Mouse (Mus musculus): ENCODE measurements at regions not wholly inside any gene's neighbourhood (a gene's known extent, or its start where the extent isn't known, plus 50 kb on each side); places are given as distances from the start of the nearest gene placed in this dataset.

DNA sequence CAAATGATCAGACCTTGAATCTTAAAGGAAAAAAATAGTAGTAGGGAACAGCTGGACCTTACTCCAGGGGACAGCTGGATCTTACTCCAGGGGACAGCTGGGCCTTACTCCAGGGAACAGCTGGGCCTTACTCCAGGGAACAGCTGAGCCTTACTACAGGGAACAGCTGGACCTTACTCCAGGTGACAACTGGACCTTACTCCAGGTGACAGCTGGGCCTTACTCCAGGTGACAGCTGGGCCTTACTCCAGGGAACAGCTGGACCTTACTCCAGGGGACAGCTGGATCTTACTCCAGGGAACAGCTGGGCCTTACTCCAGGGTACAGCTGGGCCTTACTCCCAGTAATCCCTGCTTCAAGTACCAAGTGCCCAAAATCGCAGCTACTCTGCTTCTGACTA lies 178.3 kb upstream of the Zfp637 start:
- no peak overlapping the region for H3K9ac ChIP-seq
- WGBS (ENCODE audit: insufficient replicate concordance) = 38% methylated on average over 1 of the region's 1 CpGs
- H3K27me3 ChIP-seq (replicated peaks) = no peaks in the 10 kb centered on the region
- no peak overlapping the region for H3K27ac ChIP-seq
- H3K9me3 ChIP-seq (replicated peaks) = no peaks in the 10 kb centered on the region
- no peak for ATAC-seq
- H3K4me2 ChIP-seq = no peak overlapping the region
- no peak overlapping the region for H3K4me3 ChIP-seq
- H3K4me1 ChIP-seq = no peaks in the 10 kb centered on the region
- no peaks in the 10 kb centered on the region for H3K36me3 ChIP-seq

- Histone ChIP-seq H3K4me2 (no peak overlapping the region), H3K9ac (no peak overlapping the region), H3K4me1 (no peaks in the 10 kb centered on the region), H3K36me3 (no peaks in the 10 kb centered on the region), H3K27ac (no peak overlapping the region), H3K27me3 (replicated peaks) (no peaks in the 10 kb centered on the region), H3K4me3 (no peak overlapping the region), H3K9me3 (replicated peaks) (no peaks in the 10 kb centered on the region)
- 49% methylated on average over 3 of the region's 3 CpGs for WGBS (ENCODE audit: insufficient replicate concordance)
- no peak for ATAC-seq
Measured at GRCm38 (mm10) chr6:117670337-117670736, 170.6 kb upstream of the Zfp637 start.

DNA sequence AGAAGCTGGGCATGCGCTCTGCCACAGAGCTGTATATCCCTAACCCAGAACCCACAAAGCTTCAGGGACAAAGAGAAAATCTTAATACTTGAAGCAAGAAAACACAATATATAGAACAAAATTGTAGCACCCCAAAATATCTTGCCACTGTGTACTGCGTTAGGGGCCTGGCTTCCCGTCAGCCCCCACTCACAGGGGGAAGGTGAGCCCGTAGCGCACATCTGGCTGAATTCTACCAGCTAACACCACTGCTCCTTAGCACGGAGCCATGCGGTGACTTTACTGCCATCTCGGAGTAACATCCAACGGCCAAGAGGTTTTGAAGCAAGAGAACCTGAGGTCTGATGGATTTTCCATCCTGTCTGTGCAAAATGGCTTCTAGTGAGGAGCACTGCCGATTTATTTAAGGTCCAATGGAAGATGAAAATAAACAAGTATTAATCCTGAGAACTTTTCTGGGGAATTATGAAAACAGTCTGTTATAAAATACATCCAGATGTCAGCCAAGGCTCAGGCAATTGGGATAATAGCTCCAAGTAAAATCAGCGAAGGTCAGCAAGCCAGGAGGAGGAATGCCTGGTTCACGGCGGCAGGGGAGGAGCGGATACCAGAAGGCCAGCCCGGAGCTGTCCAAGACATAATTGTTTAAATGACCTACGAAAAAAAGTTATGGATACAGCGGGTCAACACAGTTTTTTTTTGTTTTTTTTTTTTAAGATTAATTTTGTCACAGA lies 170.0 kb upstream of the Zfp637 start:
- Histone ChIP-seq H3K4me3 (no peak overlapping the region), H3K27ac (no peak overlapping the region), H3K9me3 (replicated peaks) (no peaks in the 10 kb centered on the region), H3K4me1 (no peaks in the 10 kb centered on the region), H3K27me3 (replicated peaks) (no peaks in the 10 kb centered on the region), H3K9ac (no peak overlapping the region), H3K4me2 (no peak overlapping the region), H3K36me3 (no peaks in the 10 kb centered on the region)
- ATAC-seq = no peak
- WGBS (ENCODE audit: insufficient replicate concordance) = 73% methylated on average over 17 of the region's 17 CpGs

GRCm38 (mm10) chr6:117675059-117675800 lies 165.8 kb upstream of the Zfp637 start:
- H3K4me2 ChIP-seq = no peak overlapping the region
- ATAC-seq = no peak
- H3K27me3 ChIP-seq (replicated peaks) = no peaks in the 10 kb centered on the region
- no peaks in the 10 kb centered on the region; the same call in 1 of the 2 replicates for H3K4me1 ChIP-seq
- no peaks in the 10 kb centered on the region for H3K36me3 ChIP-seq
- H3K27ac ChIP-seq = no peak overlapping the region
- H3K9ac ChIP-seq = no peak overlapping the region
- no peak overlapping the region for H3K4me3 ChIP-seq
- 36% methylated on average over 15 of the region's 15 CpGs for WGBS (ENCODE audit: insufficient replicate concordance)
- no peaks in the 10 kb centered on the region for H3K9me3 ChIP-seq (replicated peaks)

DNA sequence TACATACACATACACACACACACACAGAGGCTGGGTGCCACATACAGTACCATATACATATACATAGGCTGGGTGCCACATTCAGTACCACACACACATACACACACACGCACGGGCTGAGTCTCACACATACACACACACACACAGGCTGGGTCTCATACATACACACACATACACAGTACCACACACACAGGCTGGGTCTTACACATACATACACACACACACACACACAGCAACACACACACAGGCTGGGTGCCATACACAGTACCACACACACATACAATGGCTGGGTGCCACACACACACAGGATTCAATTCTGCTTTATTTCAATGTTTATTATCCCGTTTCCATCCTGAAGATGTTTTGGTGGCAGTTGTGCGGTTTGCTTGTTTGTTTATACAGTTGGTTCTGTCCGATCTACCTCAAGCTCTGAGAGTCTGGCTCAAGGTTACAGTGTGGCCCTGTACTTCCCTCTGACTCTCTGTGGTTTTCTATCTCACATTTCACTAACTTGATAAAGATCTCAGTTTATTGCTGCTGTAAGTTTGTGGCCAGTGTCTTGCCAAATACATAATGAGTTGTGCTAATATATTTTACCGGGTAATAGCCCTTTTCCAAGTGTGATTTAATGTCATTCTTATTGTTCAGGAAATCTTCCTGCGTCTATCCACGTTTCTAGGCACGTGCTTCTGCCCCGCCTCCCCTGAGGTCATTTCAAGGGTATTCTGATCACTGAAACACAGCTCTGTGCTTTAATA lies 164.7 kb upstream of the Zfp637 start:
- H3K27ac ChIP-seq = no peak overlapping the region

DNA sequence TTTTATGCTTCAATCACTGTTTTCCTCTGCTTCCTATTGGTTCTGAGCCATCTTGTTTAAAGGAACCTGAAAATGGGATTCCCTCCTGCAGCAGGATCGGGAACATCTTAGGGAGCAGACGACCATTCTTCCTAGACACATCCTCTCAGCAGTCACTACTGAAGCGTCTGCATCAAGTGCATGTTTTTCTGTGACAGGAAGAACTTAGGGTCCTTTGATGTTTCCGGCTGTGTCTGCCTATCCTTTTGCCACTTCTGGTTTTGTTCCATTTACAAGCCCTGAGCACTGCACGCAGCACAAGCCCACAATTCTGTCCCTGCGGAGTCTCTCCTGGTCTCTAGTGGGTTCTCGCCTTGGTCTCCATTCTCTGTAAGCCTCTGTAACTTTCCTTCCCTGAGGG lies 163.9 kb upstream of the Zfp637 start:
- no peak for ATAC-seq

More for the DNA sequence above, 164.7 kb upstream of the Zfp637 start:
- H3K9ac ChIP-seq = no peak overlapping the region
- 54% methylated on average over 10 of the region's 10 CpGs for WGBS (ENCODE audit: insufficient replicate concordance)
- H3K4me1 ChIP-seq = no peaks in the 10 kb centered on the region; the same call in 1 of the 2 replicates
- no peak overlapping the region for H3K4me2 ChIP-seq
- H3K9me3 ChIP-seq (replicated peaks) = no peaks in the 10 kb centered on the region
- no peak overlapping the region for H3K4me3 ChIP-seq
- H3K27me3 ChIP-seq (replicated peaks) = no peaks in the 10 kb centered on the region
- peak; percentile 35; the same call in 1 of the 2 replicates for ATAC-seq
- no peaks in the 10 kb centered on the region for H3K36me3 ChIP-seq

GRCm38 (mm10) chr6:117677821-117678220 lies 163.2 kb upstream of the Zfp637 start:
- no peak for ATAC-seq
- Histone ChIP-seq H3K36me3 (no peaks in the 10 kb centered on the region), H3K9me3 (replicated peaks) (no peaks in the 10 kb centered on the region), H3K4me2 (no peak overlapping the region), H3K27me3 (replicated peaks) (no peaks in the 10 kb centered on the region), H3K9ac (no peak overlapping the region), H3K27ac (0 out of 2 replicates have a peak overlapping the region, but pooled peaks have one; percentile 3), H3K4me1 (no peaks in the 10 kb centered on the region; the same call in 1 of the 2 replicates), H3K4me3 (no peak overlapping the region)
- whole genome bisulfite sequencing (ENCODE audit: insufficient replicate concordance) = 77% methylated on average over 2 of the region's 2 CpGs

More for the DNA sequence above, 163.9 kb upstream of the Zfp637 start:
- Histone ChIP-seq H3K27me3 (replicated peaks) (no peaks in the 10 kb centered on the region), H3K4me2 (no peak overlapping the region), H3K9ac (no peak overlapping the region), H3K4me1 (no peaks in the 10 kb centered on the region; the same call in 1 of the 2 replicates), H3K9me3 (replicated peaks) (no peaks in the 10 kb centered on the region), H3K36me3 (no peaks in the 10 kb centered on the region), H3K27ac (no peak overlapping the region), H3K4me3 (no peak overlapping the region)
- 36% methylated on average over 7 of the region's 7 CpGs for WGBS (ENCODE audit: insufficient replicate concordance)

DNA sequence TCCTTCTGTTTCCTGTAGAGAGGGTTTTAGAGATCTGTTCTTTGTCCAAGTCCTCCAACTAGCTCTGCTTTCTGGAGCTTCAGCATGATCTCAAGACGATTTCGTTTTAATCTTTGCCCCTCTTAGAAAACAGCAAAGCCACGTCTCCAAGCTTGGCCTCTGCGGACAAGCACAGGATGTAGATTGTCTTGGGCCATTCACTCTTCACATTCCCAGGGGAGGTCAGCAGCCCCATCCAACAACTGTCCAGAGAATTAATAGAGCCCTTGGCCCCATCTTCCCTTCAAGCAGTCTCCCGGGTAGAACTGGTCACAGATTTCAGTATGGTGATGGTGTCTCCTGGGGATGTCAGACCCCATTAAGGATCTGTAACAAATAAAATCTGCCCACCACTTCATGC lies 162.7 kb upstream of the Zfp637 start:
- Histone ChIP-seq H3K4me3 (no peak overlapping the region), H3K4me1 (no peaks in the 10 kb centered on the region; the same call in 1 of the 2 replicates), H3K4me2 (no peak overlapping the region), H3K9me3 (replicated peaks) (no peaks in the 10 kb centered on the region), H3K27me3 (replicated peaks) (no peaks in the 10 kb centered on the region), H3K27ac (no peak overlapping the region), H3K36me3 (no peaks in the 10 kb centered on the region), H3K9ac (no peak overlapping the region)
- ATAC-seq = no peak
- 56% methylated on average over 5 of the region's 5 CpGs for WGBS (ENCODE audit: insufficient replicate concordance)

GRCm38 (mm10) chr6:117678877-117679276 lies 162.1 kb upstream of the Zfp637 start:
- 61% methylated on average over 4 of the region's 4 CpGs for WGBS (ENCODE audit: insufficient replicate concordance)
- no peak overlapping the region for H3K27ac ChIP-seq
- H3K27me3 ChIP-seq (replicated peaks) = no peaks in the 10 kb centered on the region
- no peak overlapping the region for H3K9ac ChIP-seq
- no peak overlapping the region for H3K4me2 ChIP-seq
- no peaks in the 10 kb centered on the region; the same call in 1 of the 2 replicates for H3K4me1 ChIP-seq
- no peaks in the 10 kb centered on the region for H3K9me3 ChIP-seq (replicated peaks)
- ATAC-seq = no peak
- H3K4me3 ChIP-seq = no peak overlapping the region
- no peaks in the 10 kb centered on the region for H3K36me3 ChIP-seq

DNA sequence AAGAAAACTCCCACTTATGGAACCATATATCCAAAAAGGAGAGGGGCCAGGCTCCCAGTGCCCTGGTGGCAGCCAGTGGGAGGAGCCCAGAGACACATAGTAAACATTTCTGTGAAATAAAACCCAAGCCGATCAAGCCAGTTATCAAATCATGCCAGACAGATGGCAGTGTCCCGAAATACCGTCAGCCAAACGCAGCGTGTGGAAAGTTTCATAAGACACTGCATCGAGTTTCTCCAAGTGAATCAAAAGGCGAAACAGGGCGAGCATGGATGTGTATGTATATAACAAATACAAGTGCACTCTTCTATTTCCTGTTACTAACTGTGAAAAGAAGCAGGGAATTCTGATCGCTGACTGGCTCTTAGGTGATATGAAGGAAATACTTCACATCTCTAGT lies 154.8 kb upstream of the Zfp637 start:
- Histone ChIP-seq H3K36me3 (no peaks in the 10 kb centered on the region), H3K4me3 (no peak overlapping the region), H3K9ac (no peak overlapping the region), H3K9me3 (replicated peaks) (no peaks in the 10 kb centered on the region), H3K27ac (no peak overlapping the region), H3K4me1 (no peaks in the 10 kb centered on the region), H3K27me3 (replicated peaks) (no peaks in the 10 kb centered on the region), H3K4me2 (no peak overlapping the region)
- ATAC-seq = no peak
- 72% methylated on average over 9 of the region's 9 CpGs for WGBS (ENCODE audit: insufficient replicate concordance)

DNA sequence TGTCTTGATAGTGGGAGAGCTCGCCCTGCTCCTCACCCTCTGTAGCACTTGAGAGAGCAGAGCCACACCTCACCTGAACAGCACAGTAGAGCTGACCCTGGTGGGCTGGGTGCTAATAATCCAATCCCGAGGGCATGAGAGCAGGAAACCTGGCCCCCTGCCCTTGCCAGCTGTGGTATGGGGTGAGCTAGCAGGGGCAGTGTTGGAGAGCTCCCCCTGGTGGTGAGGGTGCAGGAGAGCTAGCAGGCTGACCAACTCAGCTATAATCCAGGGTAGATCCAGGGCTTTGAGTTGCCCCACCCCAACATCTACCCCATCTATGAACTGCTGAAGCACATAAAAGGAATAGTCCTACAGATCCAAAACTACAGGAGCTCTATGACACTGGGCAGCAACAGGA lies 153.9 kb upstream of the Zfp637 start:
- H3K9me3 ChIP-seq (replicated peaks) = no peaks in the 10 kb centered on the region
- H3K27ac ChIP-seq = no peak overlapping the region
- no peak overlapping the region for H3K4me3 ChIP-seq
- no peak overlapping the region for H3K4me2 ChIP-seq
- no peak for ATAC-seq
- H3K9ac ChIP-seq = no peak overlapping the region
- H3K4me1 ChIP-seq = no peaks in the 10 kb centered on the region
- WGBS (ENCODE audit: insufficient replicate concordance) = 48% methylated on average over 2 of the region's 2 CpGs
- H3K36me3 ChIP-seq = no peaks in the 10 kb centered on the region
- H3K27me3 ChIP-seq (replicated peaks) = no peaks in the 10 kb centered on the region

DNA sequence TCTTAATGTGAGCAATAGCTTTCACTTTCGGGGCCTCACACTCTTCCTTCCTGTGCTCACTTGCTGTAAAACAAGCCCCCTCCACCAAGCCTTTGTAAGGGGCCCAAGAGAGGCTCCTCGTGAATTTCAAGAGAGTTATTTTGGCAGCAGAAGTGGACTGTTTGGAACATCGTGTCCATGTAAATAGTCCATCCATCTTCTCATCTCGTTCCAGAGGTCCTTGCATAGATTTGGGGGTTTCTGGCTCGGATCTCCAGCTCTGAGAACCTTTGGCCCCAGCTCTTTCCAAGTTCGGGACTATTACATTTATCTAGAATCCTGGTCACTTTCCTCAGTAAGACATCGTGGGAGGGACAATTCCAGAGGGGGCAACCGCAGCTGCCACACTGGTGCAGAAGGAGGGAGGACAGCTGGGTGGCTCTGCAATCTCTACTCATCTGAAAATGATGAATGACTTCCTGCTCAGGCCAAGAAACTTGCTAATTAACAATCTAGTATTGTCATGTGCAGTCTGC lies 152.3 kb upstream of the Zfp637 start:
- no peak for ATAC-seq
- Histone ChIP-seq H3K27me3 (replicated peaks) (no peaks in the 10 kb centered on the region), H3K4me2 (no peak overlapping the region), H3K9ac (no peak overlapping the region), H3K27ac (no peak overlapping the region), H3K9me3 (replicated peaks) (no peaks in the 10 kb centered on the region), H3K36me3 (no peaks in the 10 kb centered on the region), H3K4me1 (no peaks in the 10 kb centered on the region), H3K4me3 (no peak overlapping the region)
- WGBS (ENCODE audit: insufficient replicate concordance) = 35% methylated on average over 8 of the region's 8 CpGs
